Mouse (Mus musculus): ENCODE measurements at regions not wholly inside any gene's neighbourhood (a gene's known extent, or its start where the extent isn't known, plus 50 kb on each side); places are given as distances from the start of the nearest gene placed in this dataset.

DNA sequence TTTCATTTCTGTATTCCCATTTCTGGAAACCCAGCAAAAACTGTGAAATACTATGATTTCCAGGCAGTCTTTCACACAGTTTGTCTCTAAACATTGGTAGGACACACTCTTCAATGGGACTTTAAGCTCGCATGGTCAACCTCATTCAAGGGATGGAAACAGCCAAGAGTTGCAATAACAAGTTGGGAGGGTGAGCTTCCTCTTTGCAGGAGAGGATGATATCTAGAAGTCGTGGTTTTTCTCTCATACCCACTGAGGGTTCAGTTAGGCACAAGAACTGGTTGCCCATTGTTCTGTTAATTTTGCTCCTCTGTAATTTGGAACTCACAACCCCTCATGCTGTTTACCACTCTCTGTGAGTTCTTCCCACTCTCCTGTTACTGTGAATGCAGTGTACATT lies 290.5 kb downstream of the Satb1 start:
- ChIA-PET CTCF (no interaction called here), POLR2A (interaction anchor here in 2 of 4 experiments (0.6 to 0.7 kb wide), 3 partner anchors 58 to 671 kb away, joined by 3 to 10 read pairs (median 7); no protein-coding TSS in a partner anchor)

DNA sequence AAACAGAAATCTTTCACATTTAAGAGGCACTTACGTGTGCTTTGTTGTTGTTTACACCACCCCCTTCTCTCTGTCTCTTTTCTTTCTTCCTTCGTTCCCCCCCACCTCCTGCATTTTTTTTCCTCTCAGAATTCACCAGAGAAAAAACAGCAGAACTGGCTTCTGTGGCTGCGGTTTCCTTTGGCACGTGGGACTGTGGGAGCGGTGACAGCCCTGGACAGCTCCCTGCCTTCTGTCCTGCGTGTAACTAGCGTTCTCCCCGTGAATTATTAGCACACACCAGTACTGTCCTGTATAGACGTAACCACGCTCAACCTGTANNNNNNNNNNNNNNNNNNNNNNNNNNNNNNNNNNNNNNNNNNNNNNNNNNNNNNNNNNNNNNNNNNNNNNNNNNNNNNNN lies 298.4 kb downstream of the Satb1 start:
- POLR2A ChIA-PET: no interaction called here
- CTCF ChIA-PET: interaction anchor here in 1 of 4 experiments (0.6 kb wide), 1 partner anchor 437 kb away, joined by 3 read pairs; no protein-coding TSS in a partner anchor

DNA sequence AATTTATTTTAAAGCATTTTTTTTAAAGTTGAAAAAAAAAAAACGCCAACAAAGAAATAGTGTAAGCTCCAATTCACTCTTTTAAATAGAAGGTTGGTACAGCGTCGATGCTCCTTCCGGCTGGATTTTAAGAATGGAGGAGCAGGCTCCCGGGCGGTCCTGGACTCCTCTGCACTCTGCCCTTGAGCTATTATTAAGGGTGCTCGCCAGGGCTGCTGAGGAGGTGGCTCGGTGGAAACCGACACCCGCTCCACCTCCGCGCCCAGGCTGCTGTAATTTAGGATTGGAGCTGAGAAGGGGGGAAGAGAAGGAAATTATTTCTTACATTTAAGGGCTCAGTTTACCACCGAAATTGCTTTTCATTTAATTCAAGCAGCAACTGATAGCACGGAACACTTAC lies 298.8 kb downstream of the Satb1 start:
- ChIA-PET CTCF (interaction anchor here in 1 of 4 experiments (0.6 kb wide), 1 partner anchor 437 kb away, joined by 3 read pairs; no protein-coding TSS in a partner anchor), POLR2A (no interaction called here)

DNA sequence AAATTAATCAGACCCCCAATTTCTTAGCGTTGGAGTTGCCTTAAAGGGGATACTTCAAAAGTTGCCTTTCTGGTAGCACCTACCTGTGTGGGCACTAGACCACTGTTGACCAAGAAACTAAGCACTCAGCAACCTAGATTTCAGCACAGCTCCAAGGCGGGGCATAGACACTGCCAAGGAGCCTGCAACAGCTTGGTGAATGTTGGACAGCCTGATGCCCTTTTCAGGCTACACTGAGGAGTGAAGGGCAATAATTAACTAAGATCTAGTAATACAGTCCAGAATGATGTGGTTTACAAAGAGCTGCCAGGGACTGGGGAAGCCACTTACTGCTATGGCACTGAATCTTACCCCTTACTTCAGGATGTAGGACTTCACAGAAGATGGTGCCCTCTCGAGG lies 304.9 kb downstream of the Satb1 start:
- ChIA-PET CTCF (no interaction called here), POLR2A (interaction anchor here in 1 of 4 experiments (1.0 kb wide), 1 partner anchor 349 kb away, joined by 3 read pairs; no protein-coding TSS in a partner anchor)

DNA sequence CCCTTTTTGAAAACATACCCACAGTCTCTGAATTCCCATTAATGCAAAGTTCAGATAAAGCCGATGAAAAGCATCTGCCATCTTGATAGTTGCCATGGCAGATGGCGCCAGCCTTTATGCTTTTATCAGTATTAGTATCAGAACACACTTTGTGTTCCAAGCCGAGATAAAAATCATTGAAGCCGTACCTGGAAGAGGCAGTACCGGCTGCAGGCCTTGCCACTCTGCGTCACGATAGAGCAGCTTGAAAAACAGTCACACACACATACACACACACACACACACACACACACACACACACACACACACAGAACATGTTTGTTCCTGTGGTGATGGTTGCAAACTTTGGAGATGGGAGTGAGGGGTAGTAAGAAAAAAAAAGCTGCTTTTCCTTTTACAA lies 306.2 kb downstream of the Satb1 start:
- ChIA-PET POLR2A (interaction anchor here in 1 of 4 experiments (0.6 kb wide), 1 partner anchor 48 kb away, joined by 3 read pairs; no protein-coding TSS in a partner anchor), CTCF (no interaction called here)

DNA sequence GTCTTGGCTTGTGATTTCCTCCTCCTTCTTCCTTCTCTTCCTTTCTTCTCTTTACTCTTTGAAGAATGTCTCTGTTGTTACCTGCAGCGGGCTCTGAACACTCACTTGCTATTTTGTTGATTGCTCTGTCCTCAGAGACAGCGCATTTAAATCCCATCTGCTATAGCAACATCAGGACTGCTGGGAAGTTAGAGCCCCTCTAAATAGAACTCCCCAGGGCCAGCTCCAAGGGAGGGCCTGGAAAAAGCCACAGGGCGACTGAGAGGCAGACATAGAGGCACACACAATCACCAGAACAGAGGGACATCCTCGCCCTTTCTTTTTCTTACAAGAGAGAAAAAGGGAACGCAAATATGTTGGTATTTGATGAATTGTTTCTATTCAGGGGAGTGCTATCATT lies 306.6 kb downstream of the Satb1 start:
- ChIA-PET CTCF (no interaction called here), POLR2A (no interaction called here)

DNA sequence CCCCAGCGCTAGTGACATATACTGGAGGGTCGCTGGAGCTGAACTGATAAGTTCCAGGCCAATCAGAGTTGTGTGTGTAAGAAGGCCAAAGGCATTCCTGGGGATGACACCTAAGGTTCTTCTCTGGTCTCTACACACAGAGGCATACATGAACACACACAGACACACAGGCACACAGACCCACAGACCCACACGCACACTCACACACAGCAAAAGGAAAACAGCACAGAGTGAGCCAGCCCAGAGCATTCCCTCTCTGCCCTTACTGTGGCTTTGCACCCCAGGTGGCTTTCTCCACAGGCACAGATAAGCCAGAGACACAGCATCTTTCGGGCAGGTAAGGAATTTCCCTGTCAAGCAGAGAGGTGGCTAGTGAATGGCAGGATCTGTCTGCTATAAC lies 307.1 kb downstream of the Satb1 start:
- ChIA-PET CTCF (no interaction called here), POLR2A (no interaction called here)

DNA sequence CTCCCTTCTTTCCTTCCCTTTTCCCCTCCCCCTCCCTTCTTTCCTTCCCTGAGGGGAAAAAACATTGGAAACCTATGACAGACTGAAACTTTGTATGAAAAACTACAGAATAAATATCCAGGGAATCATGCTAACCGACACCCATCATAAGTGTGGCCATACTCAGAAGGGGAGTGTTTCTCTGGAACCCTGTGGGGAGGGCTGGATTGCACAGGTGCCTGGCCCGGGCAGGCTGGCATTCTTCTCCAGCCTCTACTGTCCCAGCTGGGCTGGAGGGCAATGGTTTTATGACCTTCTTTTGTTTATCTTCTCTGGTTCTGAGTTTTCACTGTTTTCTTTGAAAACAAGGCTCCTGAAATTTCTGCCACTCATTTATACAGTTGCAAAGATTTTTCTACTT lies 307.9 kb downstream of the Satb1 start:
- ChIA-PET POLR2A (no interaction called here), CTCF (interaction anchor here in 1 of 4 experiments (0.7 kb wide), 1 partner anchor 1370 kb away, joined by 3 read pairs; no protein-coding TSS in a partner anchor)

DNA sequence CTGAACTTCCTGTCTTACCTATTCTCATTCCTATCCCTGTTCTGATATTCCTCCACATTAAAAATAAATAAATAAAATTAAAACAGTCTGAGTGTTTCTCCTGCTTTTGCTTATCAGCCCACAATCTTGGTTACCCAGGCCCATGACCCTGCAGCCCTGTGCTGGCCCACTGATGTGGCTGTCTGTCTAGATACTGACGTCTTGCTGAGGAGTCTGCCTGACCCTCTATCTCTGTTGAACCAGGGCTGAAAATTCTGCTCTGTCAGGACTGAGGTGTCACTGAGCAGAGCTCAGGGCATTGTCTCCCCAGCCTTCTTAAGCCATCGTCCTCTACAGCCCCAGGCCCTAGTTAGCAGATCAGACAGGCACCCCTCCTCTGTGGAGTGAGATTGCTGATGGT lies 321.2 kb downstream of the Satb1 start:
- ChIA-PET CTCF (no interaction called here), POLR2A (no interaction called here)

DNA sequence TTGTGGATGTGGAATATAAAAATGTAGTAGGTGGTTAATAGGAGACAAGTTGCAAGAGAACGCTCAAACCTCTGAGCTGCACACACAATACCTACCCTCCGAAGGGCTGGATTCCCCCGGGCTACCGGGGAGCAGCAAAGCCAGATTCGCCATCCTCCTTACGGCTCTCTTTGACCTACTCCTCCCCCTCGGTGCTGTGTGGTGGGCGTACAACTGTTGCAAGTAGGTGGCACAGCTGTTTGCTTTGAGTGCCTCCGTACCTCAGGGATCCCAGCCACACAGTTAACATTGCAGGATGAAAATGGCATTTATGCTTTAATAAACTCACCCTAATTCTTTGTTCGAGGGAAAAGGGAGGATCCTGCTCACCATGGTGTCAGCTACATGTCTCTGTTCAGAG lies 321.6 kb upstream of the Tbc1d5 start:
- POLR2A ChIA-PET: interaction anchor here in 1 of 4 experiments (0.5 kb wide), 1 partner anchor 23 kb away, joined by 5 read pairs; no protein-coding TSS in a partner anchor
- CTCF ChIA-PET: no interaction called here

DNA sequence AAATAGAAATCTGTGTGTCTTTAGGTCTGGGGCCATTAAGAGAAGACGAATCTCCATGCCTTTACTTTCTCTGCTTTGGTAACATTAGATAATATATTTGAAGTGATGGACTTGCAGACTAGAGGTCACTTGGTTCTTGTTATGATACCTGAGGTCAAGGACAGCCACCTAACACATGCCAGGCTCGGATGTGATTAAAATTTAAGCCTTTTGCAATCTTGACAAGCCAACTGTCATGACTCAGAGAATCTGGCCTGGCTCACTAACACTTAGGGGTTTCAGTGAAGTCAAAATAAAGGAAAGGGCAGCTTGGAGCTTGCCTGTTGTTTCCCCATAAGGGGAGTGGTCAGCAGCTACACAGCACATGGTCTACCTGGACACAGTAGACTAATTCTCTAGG lies 320.4 kb upstream of the Tbc1d5 start:
- CTCF ChIA-PET: no interaction called here
- POLR2A ChIA-PET: no interaction called here

DNA sequence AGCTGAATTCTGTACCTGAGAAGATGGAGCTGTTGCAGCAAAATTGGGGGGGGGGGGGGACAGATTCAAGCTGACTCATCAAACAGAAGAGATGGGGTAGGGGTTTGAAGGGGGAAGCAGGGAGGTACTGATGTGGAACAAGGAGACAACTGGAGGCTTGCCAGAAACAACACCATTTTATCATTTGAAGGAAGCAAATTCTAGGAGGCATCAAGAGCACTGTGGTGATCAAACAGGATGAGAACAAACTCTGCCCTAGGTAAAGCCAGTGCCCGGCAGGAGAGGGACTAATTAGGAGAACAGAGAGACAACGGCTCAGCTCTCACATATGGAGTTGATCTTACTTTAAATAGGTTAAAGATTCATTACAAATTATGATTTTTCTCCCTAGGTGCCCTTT lies 315.9 kb upstream of the Tbc1d5 start:
- POLR2A ChIA-PET: no interaction called here
- CTCF ChIA-PET: interaction anchor here in 1 of 4 experiments (0.7 kb wide), 1 partner anchor 68 kb away, joined by 4 read pairs; no protein-coding TSS in a partner anchor

DNA sequence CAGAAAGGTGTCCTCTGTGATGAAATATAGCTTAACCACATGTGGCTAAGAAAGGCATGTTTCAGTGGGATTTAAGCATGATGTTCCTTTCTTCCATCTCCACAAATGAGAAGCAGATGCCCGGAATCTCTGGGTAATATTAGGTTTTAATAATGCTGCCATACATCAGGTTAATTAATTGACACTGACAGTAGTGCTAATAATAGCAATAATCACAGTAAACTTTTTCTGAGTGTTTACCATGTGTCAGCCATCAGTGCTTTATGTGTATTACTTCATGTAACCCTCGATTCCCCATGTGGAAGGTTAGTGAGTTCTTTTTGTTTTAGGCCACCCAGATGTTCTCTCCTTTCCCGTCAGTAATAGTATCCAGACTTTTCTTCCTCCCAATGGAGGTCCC lies 310.2 kb upstream of the Tbc1d5 start:
- ChIA-PET CTCF (no interaction called here), POLR2A (interaction anchor here in 1 of 4 experiments (0.5 kb wide), 1 partner anchor 96 kb away, joined by 5 read pairs; no protein-coding TSS in a partner anchor)

DNA sequence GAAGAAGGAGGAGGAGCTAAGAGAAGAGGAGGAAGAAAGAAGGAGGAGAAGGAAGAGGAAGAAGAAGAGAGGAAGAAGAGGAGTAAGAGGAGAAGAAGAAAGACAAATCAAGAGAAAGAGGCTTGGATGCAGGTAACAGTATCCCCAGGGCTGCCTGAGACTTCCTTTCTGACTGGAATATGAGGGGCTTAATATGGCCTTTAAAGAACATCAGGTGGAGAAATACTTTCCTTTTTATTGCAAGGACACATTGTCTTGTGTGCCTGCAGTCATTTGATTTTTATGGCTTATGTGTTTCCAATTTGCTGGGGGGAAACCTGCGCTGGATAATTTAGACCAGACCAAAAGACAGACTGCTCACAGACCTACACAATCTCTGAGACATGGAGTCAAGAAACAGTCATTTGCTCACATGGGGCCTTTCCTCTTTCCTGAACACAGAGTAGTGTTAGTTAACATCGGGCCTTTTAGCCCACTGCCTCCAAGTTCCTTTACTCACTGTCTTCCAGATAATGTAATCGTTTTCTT lies 308.8 kb upstream of the Tbc1d5 start:
- CTCF ChIA-PET: interaction anchor here in 1 of 4 experiments (0.6 to 0.7 kb wide), 2 partner anchors 21 to 196 kb away, joined by 3 to 8 read pairs; no protein-coding TSS in a partner anchor

DNA sequence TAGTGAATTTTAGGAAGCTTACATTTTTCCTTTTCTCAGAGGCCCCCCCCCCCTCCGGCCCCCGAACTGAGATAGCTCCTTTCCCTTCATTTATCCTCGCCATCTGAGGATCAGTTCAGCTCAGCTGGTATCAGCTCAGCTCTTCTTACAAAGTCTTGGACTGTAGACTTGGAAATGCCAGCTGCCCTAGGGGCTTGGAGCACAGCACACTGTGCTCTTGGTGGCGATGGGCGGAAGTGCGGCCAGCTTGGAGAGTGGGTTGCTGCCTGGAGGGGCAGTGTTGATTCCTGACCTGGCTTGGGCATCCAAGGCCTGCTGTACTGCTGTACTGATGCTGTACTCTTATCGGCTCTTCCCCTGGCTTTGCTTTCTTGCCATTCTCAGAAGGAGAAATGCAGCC lies 298.7 kb upstream of the Tbc1d5 start:
- CTCF ChIA-PET: interaction anchor here in 1 of 4 experiments (0.5 to 0.7 kb wide), 3 partner anchors 85 to 538 kb away, joined by 3 to 7 read pairs (median 6); no protein-coding TSS in a partner anchor
- POLR2A ChIA-PET: interaction anchor here in 1 of 4 experiments (0.6 to 0.8 kb wide), 2 partner anchors 23 to 59 kb away, joined by 3 to 5 read pairs; no protein-coding TSS in a partner anchor

More for the DNA sequence above, 308.8 kb upstream of the Tbc1d5 start:
- POLR2A ChIA-PET: interaction anchor here in 2 of 4 experiments (0.6 to 0.7 kb wide), 2 partner anchors 9 to 50 kb away, joined by 4 read pairs; no protein-coding TSS in a partner anchor

DNA sequence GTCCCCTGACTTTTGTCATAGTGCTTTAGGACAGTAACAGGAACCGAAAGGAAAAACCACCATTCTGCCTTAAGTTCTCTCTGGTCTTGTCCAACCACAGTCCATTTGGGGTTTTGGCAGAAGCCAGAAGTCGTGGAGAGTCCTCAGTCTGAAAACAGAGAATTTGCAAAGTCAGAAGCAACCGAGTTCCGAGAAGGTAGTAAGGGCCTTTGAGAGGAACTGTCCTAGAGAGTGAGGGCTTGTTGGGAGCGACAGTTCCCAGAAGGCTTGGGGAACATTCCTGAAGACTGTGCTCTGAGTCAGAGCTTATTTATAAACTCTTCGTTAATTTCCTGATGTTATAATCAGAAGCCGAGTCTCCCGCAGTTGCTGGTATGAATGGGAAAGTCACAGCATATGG lies 298.3 kb upstream of the Tbc1d5 start:
- CTCF ChIA-PET: interaction anchor here in 1 of 4 experiments (0.5 to 0.7 kb wide), 2 partner anchors 85 to 539 kb away, joined by 3 to 7 read pairs; no protein-coding TSS in a partner anchor
- POLR2A ChIA-PET: interaction anchor here in 1 of 4 experiments (0.6 to 0.8 kb wide), 2 partner anchors 23 to 59 kb away, joined by 3 to 5 read pairs; no protein-coding TSS in a partner anchor

DNA sequence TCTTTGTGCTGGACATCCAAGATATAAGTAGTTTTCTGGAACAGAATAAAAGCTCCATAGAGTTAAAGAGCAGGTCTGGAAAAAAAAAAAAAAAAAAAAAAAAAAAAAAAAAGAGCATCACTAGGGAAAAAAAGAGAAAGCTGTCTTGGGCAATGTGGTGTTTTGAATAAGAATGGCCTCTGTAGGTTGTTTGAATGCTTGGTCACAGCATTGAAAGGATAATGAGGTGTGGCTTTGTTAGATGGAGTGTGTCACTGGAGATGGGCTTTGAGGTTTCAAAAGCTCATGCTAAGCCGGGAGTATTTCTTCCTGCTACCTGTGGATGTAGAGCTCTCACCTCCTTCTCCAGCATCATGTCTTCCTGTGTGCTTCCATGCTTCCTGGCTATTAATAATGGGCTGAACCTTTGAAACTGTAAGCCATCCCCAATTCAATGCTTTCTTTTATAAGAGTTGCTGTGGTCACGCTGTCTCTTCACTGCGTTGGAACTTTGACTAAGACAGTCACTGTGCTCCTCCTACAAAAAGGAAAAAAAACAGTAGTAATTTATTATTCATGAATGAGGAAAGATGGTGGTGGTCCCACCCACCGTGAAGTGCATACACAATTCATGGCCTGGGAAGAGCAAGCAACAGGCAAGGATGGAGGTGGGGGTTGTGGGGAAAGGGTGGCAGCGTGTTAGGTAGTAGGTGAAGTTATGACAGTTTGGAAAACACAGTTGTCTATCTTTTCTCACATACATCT lies 283.2 kb upstream of the Tbc1d5 start:
- ChIA-PET CTCF (interaction anchor here in 2 of 4 experiments (0.6 kb wide), 2 partner anchors 218 to 231 kb away, joined by 3 to 4 read pairs; no protein-coding TSS in a partner anchor), POLR2A (interaction anchor here in 3 of 4 experiments (0.6 to 0.8 kb wide), 5 partner anchors 32 to 1527 kb away, joined by 3 to 18 read pairs (median 4); no protein-coding TSS in a partner anchor)

DNA sequence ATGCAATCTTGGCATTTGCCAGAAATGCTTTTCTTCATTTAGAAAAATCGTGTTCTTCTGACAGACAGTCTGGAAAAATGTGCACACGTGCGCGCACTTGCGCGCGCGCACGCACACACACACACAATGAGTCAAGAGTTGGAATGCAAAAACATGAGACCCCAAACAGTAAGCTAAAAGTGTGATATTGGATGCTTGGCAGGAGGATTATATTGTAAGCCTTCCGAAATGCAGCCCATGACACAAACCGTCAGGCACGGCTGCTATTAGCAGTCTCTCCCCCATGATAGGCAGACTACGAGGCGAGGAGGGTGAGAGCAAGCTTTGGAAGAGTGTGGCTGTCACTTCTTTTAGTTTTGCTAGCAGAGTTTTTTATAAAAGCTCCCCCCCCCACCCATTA lies 282.1 kb upstream of the Tbc1d5 start:
- POLR2A ChIA-PET: no interaction called here
- CTCF ChIA-PET: no interaction called here

DNA sequence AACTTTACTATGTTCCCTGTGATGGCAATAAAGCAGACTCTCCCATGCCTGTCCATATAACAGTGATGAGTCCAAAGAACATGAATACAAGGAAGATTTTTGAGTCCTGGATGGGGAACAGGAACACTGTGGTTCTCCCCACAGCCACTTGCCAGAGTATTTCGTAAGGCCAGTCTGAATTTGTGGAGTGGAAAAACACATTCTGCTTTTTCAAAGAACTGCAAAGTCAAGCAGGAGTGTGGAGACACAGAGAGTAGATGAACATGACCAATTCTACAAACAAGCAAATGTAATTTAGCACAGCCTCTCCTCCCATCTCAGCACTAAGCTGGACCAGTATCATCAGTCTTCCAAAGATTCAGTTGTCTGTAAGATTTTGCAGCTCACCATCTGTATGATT lies 280.0 kb upstream of the Tbc1d5 start:
- ChIA-PET POLR2A (no interaction called here), CTCF (no interaction called here)

DNA sequence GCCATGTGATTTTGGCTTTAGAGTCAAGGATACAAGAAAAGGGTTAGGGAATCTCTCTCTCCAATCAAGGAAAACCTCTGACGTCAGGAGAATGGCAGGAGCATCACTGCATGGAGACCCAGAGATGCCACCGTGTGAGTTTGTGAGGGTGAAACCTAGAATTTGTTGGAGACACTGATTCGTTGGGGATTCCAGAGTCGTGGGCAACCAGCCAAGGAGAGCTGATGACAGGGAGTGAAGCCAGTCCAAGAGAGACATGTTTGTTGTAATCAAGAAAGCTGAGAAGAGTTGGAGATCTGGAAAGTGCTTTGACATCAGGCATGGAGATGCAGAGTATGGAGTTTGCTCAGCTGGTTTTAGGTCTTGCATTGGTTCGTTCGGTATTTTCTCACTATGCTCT lies 236.6 kb upstream of the Tbc1d5 start:
- ChIA-PET CTCF (interaction anchor here in 1 of 4 experiments (0.7 kb wide), 1 partner anchor 615 kb away, joined by 3 read pairs; no protein-coding TSS in a partner anchor), POLR2A (no interaction called here)

Data from embryonic stem cell, embryonic (primary cell).